Mouse (Mus musculus) MEL (cell line): ENCODE results near the gene Syn3. TPM values are rescaled to one million over a fixed set of nuclear protein-coding genes. Genes with fewer than 3 reads are reported as not detected.

ENCODE experiments used
- DNase-seq: peaks from one replicate; pipeline ENCODE4 v3.0.0; 2011; ENCODE audit warnings: low read depth, low spot score
- H3K27ac ChIP-seq: 2 replicates; pipeline ENCODE4 v1.5.1; 2012; ENCODE audit warnings: low read depth, mild to moderate bottlenecking, control low read depth, low read length, moderate library complexity; ENCODE audit not compliant: control insufficient read depth
- H3K27me3 ChIP-seq, 2 experiments: fragments of 150-350 bp in 1 of 2; sonication (generic) in 1 of 2; 2 replicates each; pipeline ENCODE4 v1.6.1; 2012; ENCODE audit warnings: low read length in 2 of 2, mild to moderate bottlenecking in 2 of 2, improper control_type of control experiment in 1 of 2, moderate library complexity in 1 of 2; ENCODE audit not compliant: insufficient read depth in 2 of 2, control insufficient read depth in 1 of 2
- H3K36me3 ChIP-seq, 2 experiments: 2 replicates each; pipeline ENCODE4 v1.6.1; 2012 to 2014; ENCODE audit warnings: low read length in 2 of 2, improper control_type of control experiment in 1 of 2, inconsistent platforms in 1 of 2, mild to moderate bottlenecking in 1 of 2; ENCODE audit not compliant: insufficient read depth in 2 of 2, control insufficient read depth in 1 of 2
- H3K4me1 ChIP-seq, 2 experiments: fragments of 150-350 bp in 1 of 2; sonication (generic) in 1 of 2; 2 replicates each; pipeline ENCODE4 v1.6.1; 2012; ENCODE audit warnings: low read length in 2 of 2, improper control_type of control experiment in 1 of 2, mild to moderate bottlenecking in 1 of 2; ENCODE audit not compliant: insufficient read depth in 2 of 2, control insufficient read depth in 1 of 2
- H3K4me3 ChIP-seq, 2 experiments: fragments of 150-350 bp in 1 of 2; sonication (generic) in 1 of 2; 2 replicates each; pipeline ENCODE4 v1.5.1; 2012; ENCODE audit warnings: low read depth in 2 of 2, low read length in 2 of 2, mild to moderate bottlenecking in 2 of 2, moderate library complexity in 2 of 2, control low read depth in 1 of 2, improper control_type of control experiment in 1 of 2; ENCODE audit not compliant: control insufficient read depth in 1 of 2, insufficient read depth in 1 of 2
- H3K79me2 ChIP-seq: 2 replicates; pipeline ENCODE4 v1.6.1; 2012; ENCODE audit warnings: mild to moderate bottlenecking, low read length, moderate library complexity; ENCODE audit not compliant: control insufficient read depth, poor library complexity, insufficient read depth
- H3K9ac ChIP-seq: 2 replicates; pipeline ENCODE4 v1.6.1; 2012; ENCODE audit warnings: low read depth, mild to moderate bottlenecking, control low read depth, low read length, moderate library complexity; ENCODE audit not compliant: control insufficient read depth, poor library complexity, severe bottlenecking
- H3K9me3 ChIP-seq: fragments of 150-350 bp; sonication (generic); replicated peaks from 2 replicates; pipeline ENCODE4 v1.6.1; 2012; ENCODE audit warnings: mild to moderate bottlenecking, low read length, improper control_type of control experiment, moderate library complexity; ENCODE audit not compliant: insufficient read depth
- BHLHE40 ChIP-seq: IDR thresholded peaks from 2 replicates; pipeline ENCODE4 v1.6.1; 2012; ENCODE audit warnings: low read depth, mild to moderate bottlenecking, inconsistent platforms, low read length, improper control_type of control experiment, borderline replicate concordance
- CTCF ChIP-seq, 3 experiments: IDR thresholded peaks in 2 of 3; conservative IDR thresholded peaks in 1 of 3; 2 replicates each; pipeline ENCODE4 v1.5.1; 2011 to 2012; ENCODE audit warnings: low read length in 3 of 3, low read depth in 2 of 3, mild to moderate bottlenecking in 2 of 3, improper control_type of control experiment in 1 of 3, inconsistent platforms in 1 of 3, mixed read lengths in 1 of 3, moderate library complexity in 1 of 3; ENCODE audit not compliant: control insufficient read depth in 1 of 3, insufficient read depth in 1 of 3, poor library complexity in 1 of 3, severe bottlenecking in 1 of 3
- JUND ChIP-seq: IDR thresholded peaks from 2 replicates; pipeline ENCODE4 v1.6.1; 2011; ENCODE audit warnings: low read depth, mild to moderate bottlenecking, improper control_type of control experiment, low read length
- MAZ ChIP-seq: IDR thresholded peaks from 2 replicates; pipeline ENCODE4 v1.6.1; 2012; ENCODE audit warnings: low read depth, mild to moderate bottlenecking, inconsistent platforms, low read length, improper control_type of control experiment
- MYB ChIP-seq: IDR thresholded peaks from 2 replicates; pipeline ENCODE4 v1.6.1; 2011; ENCODE audit warnings: mild to moderate bottlenecking, low read depth, low read length, improper control_type of control experiment
- NELFE ChIP-seq: IDR thresholded peaks from 2 replicates; pipeline ENCODE4 v1.6.1; 2011; ENCODE audit warnings: low read depth, low read length, improper control_type of control experiment
- NRF1 ChIP-seq: IDR thresholded peaks from 2 replicates; pipeline ENCODE4 v1.6.1; 2014; ENCODE audit warnings: low read depth, mild to moderate bottlenecking, inconsistent platforms, low read length, improper control_type of control experiment, moderate library complexity; ENCODE audit not compliant: poor library complexity, insufficient read depth, severe bottlenecking
- POLR2A ChIP-seq, 2 experiments: IDR thresholded peaks; 2 replicates each; pipeline ENCODE4 v1.6.1; 2011 to 2012; ENCODE audit warnings: low read length in 2 of 2, mild to moderate bottlenecking in 2 of 2, control low read depth in 1 of 2, improper control_type of control experiment in 1 of 2, low read depth in 1 of 2, moderate library complexity in 1 of 2; ENCODE audit not compliant: control insufficient read depth in 1 of 2, insufficient read depth in 1 of 2, poor library complexity in 1 of 2
- ZC3H11A ChIP-seq: IDR thresholded peaks from 2 replicates; pipeline ENCODE4 v1.6.1; 2012; ENCODE audit warnings: low read depth, mild to moderate bottlenecking, inconsistent platforms, low read length, improper control_type of control experiment
- ZMIZ1 ChIP-seq: IDR thresholded peaks from 2 replicates; pipeline ENCODE4 v1.6.1; 2012; ENCODE audit warnings: low read depth, mild to moderate bottlenecking, inconsistent platforms, low read length, improper control_type of control experiment, moderate library complexity
- polyA plus RNA-seq, 2 experiments: library from polyadenylated mRNA; stranded (reverse) in 1 of 2; unstranded in 1 of 2; fragments of >175 nt in 1 of 2; fragments of >200 nt in 1 of 2; gene quantifications; 2 replicates each; pipeline versions ENCODE4 v1.2.1 to v1.2.4; 2012; ENCODE audit warnings: low replicate concordance in 2 of 2, low read depth in 1 of 2; ENCODE audit not compliant: insufficient read length in 2 of 2, insufficient read depth in 1 of 2, missing spikeins in 1 of 2
- total RNA-seq: library from RNA; depleted of rRNA; stranded (reverse); fragments of 300-350 nt; gene quantifications from 2 replicates; pipeline ENCODE4 v1.2.3, GENCODE M21; 2012

The Syn3 gene
- total and polyA plus RNA-seq, 3 experiments, result 0.06 TPM; not detected in 2

- Histone ChIP-seq H3K27ac (no peak overlapping the region), H3K36me3 (no peaks in the 10 kb centered on the region), H3K27me3 (no peaks in the 10 kb centered on the region), H3K4me3 (no peak overlapping the region), H3K9ac (no peak overlapping the region), H3K79me2 (no peaks in the 10 kb centered on the region), H3K4me1 (no peaks in the 10 kb centered on the region), H3K9me3 (no peaks in the 10 kb centered on the region)
- no peak for DNase-seq
- TF ChIP-seq ZC3H11A, result no peak
These were observed 194.1 kb downstream of the Syn3 start for GRCm38 (mm10) chr10:86304583-86304982.

- Histone ChIP-seq H3K9me3 (no peaks in the 10 kb centered on the region), H3K4me1 (no peaks in the 10 kb centered on the region), H3K79me2 (no peaks in the 10 kb centered on the region), H3K9ac (no peak overlapping the region), H3K4me3 (no peak overlapping the region), H3K27me3 (no peaks in the 10 kb centered on the region), H3K27ac (no peak overlapping the region), H3K36me3 (no peaks in the 10 kb centered on the region)
- DNase-seq, result no peak
- TF ChIP-seq ZMIZ1 (no peak), MAZ (no peak), JUND (no peak), MYB (no peak), CTCF (IDR thresholded peaks at IDR 0.05 in 2 of 3, conservative IDR thresholded peaks at IDR 0.05 in 1 of 3; ENCODE audit: control insufficient read depth in 1 of 3, insufficient read depth in 1 of 3, low read depth in 2 of 3, low read length in 3 of 3, poor library complexity in 1 of 3, severe bottlenecking in 1 of 3) (no peak), NRF1 (no peak), BHLHE40 (no peak), NELFE (no peak)
These were observed 195.2 kb downstream of the Syn3 start for GRCm38 (mm10) chr10:86303495-86303876.

DNA sequence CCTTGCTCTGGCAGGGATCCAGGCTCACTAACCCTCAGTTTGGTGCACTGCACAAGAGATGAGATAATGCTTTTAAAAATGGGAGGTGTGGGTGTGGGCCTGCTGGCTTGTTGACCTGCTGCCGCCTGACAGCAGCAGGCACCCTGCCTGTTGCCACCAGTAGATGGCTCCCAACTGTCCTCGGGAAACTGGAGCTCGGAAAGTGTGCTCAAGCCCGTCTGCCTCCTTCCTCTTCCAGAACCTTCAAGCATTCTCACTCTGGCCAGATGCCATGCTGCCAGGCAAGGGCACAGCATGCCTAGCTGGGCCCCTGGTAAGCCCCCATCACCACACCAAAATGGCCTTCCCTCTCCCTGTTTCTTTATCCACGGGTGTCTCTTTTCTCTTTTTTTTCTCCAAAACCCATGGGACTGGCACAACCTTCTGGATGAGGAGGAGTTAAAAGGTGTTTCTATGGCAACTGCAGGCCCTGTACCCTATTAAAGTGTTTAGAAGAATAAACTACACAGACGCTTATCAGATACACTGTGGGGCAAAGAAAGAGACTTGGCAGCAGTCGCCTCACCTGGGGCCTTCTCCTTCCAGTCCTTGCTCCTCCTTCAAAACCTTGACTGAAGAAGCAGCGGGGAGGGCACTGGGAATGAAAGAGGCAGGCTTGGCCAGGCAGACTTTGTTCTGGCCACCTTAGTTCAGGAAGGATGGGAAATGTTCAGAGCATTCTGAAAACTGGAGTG, 195.8 kb downstream of the Syn3 start:
- TF ChIP-seq CTCF (IDR thresholded peaks at IDR 0.05 in 2 of 3, conservative IDR thresholded peaks at IDR 0.05 in 1 of 3; ENCODE audit: control insufficient read depth in 1 of 3, insufficient read depth in 1 of 3, low read depth in 2 of 3, low read length in 3 of 3, poor library complexity in 1 of 3, severe bottlenecking in 1 of 3) (no peak), POLR2A (IDR thresholded peaks at IDR 0.05; ENCODE audit: control insufficient read depth in 1 of 2, insufficient read depth in 1 of 2, low read depth in 1 of 2, low read length in 2 of 2, poor library complexity in 1 of 2) (no peak), MAZ (no peak)
- TF ChIP-seq, all 39 proteins: peak for 0
- Histone ChIP-seq H3K9ac (no peak overlapping the region), H3K9me3 (no peaks in the 10 kb centered on the region), H3K36me3 (no peaks in the 10 kb centered on the region), H3K4me3 (no peak overlapping the region), H3K27me3 (no peaks in the 10 kb centered on the region), H3K79me2 (no peaks in the 10 kb centered on the region), H3K27ac (no peak overlapping the region), H3K4me1 (no peaks in the 10 kb centered on the region)
- peak; percentile 1 for DNase-seq
